Mouse (Mus musculus): Measurements from ENCODE around the gene Gm45844.
A peak's percentile ranks its signal among the peaks of the same experiment; 100 is the strongest.
"Not testable (repeated sequence)": the region's sequence is repeated elsewhere in the genome, so short reads cannot be mapped to it uniquely, and the experiment has no call there.

Gm45844 gene

DNA sequence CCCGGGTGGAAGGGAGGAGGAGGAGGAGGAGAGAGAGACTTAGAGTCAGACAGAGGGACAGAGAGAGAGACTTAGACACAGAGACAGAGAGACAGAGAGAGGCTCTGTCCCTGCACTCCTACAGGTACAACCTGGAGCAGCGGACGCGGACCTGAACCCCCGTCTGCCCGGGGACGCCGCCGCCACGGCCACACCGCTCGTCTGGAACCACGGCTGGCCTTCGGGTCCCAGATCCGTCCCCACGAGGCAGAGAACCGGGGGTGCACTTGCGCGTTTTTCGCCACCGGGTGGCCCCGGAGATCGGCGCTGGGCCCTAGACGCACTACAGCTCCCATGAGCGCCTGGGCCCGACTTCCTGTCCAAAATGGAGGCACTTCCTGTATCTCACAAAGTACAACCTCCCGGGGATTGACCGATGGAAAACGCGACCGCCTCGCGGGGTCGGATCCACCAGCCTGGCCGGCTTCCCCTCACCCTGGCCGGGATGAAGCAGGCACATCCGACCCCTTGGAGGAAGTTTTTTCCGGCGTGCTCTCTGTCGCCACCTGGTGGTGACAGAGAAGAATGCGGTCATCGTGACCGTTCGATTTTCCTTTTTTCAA, at the start of gene Gm45844:
Gene Gm45844, minus strand, starts transcription at position 324 of the 602 bp plus-strand sequence.
- peak; percentile 91 to 92 for DNase-seq (ENCODE audit: low spot score in 2 of 2)

DNA sequence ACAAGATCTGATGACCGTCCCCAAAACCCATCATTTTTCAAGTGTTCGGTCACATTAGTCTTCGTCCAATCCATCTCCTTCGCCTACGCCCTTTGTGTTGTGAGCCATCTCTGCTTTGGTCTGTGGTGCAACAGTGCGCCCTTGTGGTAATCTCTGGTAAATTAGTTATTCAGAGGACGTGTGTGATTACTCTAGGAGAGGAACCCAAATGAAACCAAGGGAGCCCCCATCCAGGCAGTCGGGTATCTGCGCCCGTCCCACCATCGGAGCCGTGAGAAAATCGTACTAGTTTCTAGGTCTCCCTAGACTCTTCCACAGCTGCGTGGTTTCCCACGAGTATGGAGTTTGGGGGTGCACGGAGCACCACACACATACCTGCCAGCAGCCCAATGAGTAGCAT, 17.5 kb upstream of the Gm45844 start:
- DNase-seq (ENCODE audit: low spot score in 2 of 2): peak; percentile 46 to 52

DNA sequence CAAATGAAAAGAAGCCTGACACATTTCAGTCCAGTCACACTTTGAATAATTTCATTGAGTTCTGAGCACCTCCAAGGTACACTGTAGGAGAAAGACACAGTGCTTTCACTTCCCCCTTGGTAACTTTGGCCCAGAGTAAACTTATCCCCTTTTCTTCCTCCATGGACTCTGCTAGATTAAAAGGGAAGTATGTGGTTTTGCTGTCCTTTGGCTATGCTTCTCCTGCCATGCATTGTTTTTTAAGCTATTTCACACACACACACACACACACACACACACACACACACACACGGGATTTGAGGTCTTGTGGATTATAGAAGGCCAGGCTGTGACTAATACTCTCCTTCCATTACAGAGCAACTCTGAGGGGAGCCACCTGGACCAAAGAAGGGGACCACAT, 3.3 kb upstream of the Gm45844 start:
- DNase-seq (ENCODE audit: low spot score in 2 of 2): no peak

DNA sequence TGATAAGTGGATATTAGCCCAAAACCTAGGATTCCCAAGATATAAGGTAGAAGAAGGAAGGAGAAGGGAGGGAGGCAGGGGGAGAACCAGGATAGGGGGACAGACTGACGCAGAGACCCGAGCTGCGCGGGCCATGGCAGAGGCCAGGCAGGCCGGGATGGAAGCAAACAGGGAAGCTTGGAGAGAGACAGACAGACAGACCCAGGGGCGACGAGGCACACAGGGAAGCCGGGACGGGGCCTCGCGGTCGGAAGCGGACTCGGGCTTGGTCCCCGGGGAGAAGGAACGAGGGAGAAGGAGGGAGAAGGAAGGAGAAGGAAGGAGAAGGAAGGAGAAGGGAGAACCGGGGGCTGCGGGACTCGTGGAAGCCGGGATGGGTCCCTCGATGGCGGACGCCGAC, 533 bp downstream of the Gm45844 start:
- DNase-seq (ENCODE audit: low spot score in 2 of 2): peak in 1 of 2 experiments; percentile 19

DNA sequence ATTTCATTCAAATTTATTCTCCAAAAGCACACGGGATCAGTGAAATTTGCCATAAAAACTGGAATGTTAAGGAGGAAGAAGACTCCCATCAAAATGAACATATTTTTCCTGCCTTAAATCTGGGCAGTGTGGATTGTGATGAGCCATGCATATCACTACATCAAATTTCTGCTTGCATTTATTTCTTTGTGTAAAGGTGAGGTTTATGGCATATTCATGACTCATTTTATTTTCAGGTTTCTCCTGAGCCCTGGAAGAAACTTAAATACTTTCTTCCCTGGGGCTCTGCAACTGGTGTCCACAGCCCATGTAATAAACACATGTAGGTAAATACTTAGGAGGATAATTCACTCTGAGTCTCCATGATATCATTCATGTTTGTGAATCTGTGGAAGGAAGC, 30.9 kb downstream of the Gm45844 start, which contains the start of gene Vmn2r29:
Gene Vmn2r29, minus strand, starts transcription at position 101 of the 400 bp plus-strand sequence.
- DNase-seq (ENCODE audit: low spot score in 2 of 2): not testable (repeated sequence)

DNA sequence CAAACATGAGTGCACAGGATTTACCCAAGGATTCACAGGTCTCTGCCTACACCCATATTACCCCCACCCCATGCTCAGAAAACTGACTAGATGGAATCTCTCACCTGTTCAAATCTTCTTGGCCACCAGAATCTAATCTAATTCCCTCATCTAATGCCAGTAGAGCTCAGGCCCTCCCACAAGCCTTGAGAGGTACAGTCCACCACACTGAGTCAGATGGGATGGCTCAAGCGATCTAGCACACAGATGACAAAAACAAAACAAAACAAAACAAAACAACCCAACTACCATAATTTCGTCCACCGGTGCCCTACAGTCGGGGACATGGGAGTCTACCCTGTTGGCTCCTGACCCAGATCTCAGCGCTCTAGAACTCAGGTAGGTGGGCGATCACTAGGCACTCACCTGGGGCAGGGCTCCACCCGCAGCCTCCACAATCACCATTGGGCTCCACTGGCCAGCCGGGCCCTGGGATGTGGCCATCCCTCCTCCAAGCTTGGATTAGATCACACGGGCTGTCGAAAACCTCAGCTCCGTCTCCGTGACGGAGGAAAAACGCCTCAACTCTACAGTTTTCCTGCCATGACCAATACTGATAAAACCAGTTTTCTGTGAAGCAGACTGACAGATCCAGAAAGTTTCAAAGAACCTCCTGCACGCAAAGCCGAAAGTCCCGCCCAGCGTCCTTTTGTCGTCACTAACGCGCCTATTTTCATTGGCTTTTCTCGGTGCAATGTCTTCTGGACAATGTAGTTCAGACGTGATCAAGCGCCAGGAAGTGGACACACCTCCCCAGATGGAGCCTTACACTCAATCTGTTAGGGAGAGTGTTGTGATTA, 68.6 kb downstream of the Gm45844 start, which contains the start of gene Zfp772:
Gene Zfp772, minus strand, starts transcription at position 686 of the 839 bp plus-strand sequence.
- peak in 1 of 2 experiments; percentile 31 for DNase-seq (ENCODE audit: low spot score in 2 of 2)

DNA sequence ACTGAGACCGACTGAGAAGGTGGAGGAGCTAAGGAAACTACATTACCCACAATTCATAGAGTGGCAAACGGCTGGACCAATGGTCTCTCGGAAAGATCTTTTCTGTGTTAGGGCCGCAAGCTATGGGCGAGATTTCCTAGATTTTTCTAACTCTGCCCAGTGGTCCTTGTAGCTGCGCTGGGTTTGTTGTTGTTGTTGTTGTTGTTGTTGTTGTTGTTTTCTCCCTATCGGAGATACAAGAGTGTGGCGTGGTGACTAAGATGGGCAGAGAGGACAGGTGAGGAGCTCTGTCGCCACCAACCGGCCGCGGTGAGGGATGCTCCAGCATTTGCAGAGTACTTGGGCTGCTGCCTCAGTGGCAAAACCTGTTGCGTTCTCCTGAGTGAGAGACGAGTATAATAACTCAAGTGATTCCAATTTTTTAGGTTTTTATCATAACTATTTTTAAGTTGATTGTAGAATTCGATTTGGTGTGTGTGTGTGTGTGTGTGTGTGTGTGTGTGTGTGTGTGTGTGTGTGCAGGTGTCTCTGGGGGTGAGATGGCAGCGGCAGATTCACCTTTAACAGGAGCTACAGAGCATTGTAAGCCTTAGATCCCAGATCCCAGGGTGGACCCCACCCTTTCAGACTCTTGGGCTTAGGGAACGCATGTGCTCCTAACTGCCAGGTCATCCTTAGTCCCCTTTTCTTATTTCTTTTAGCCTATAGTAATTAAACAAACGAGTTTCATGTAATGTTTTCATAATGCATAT, 89.7 kb downstream of the Gm45844 start:
- peak; percentile 45 to 73 for DNase-seq (ENCODE audit: low spot score in 2 of 2)

DNA sequence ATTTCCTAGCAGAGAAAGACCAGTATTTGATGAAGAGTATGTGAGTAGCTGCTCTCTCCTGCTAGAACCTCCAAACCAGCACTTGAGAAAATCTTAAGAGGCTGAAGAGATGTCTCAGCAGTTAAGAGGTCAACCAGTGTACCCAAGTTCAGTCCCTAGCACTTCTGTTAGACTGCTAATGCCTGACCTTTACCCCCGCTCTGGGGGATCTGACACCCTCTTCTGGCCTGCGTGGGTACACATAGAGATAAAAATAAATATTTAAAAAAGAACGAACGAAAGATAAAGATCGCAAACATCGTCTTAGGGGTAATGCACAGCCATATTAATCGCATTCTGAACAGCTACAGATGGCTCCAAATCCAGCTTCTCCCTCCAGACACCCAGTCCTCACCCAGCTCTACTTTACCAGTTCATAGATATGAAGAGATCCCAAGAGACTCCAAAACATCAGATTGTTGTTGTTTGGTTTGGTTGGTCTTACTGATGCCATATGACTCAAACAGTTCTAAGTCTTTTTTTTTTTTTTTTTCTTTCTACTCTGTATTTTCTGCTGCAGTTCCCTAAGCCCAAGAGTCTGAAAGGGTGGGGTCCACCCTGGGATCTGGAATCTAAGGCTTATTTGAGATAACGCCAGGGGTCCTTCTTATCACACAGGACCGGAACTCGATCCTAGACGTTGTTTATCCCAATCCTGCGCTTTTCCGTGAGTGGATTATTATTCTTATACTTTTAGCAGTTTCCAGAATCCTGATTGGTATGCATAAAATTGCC, 90.5 kb downstream of the Gm45844 start:
- DNase-seq (ENCODE audit: low spot score in 2 of 2): no peak

DNA sequence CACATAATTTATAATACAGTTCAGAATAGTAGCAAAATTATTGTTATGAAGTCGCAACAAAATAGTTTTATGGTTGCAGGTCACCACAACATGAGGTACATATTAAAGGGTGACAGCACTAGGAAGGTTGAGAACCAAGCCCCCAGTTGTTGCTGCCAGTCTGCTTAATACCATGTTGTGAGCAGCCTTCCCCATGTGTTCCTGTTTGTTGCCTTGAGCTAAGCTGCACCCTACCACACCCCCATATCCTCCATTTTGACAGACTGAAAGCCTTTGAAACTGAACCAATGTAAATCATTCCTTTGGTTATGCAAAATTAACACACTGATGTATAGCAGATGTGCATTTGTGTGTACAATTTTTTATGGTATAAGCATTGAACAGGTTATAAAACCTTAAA, 92.2 kb downstream of the Gm45844 start:
- DNase-seq (ENCODE audit: low spot score in 2 of 2): no peak

DNA sequence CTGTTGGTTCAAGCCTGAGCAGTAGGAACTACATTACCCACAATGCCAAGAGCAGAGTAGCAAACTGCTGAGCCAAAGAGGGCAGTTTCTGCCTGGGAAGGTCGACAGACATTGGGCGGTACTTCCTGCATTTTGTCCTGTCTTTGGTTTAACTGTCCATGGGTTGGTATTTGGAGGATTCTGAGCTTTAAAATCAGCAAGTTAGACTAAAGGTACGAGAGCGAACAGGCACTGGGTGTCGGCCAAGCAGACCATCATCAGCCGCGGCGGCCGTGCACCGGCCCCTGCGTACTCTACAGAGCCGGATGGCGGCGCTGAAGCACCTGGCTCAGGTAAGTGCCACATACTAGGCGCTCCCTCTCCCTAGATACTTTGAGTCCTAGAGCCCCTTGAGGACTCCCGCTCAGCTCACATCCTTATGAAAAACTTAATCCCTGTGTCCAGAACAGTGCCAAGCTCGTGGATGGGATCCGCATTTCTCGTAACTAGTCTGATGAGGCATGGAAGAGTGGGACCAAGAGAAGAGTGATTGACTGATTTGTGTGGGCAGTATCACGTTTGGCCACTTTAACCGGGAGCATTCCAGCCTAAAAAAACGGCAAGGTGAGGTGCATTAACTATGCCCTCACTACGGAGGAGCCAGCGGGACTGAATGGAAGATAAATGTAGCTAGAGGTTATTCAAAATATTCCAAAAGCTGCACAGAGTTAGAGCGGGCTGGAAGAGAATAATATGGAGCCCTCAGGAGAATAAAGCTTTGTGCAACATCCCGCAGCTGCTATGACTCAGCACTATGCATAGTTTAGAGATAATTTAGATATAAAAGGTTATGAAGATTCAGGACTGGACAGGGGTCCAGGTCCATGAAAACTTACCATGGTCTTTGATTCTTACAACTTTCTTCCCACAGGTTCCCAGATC, 106.6 kb downstream of the Gm45844 start, which contains the start of gene Zfp418:
Gene Zfp418, plus strand, starts transcription at position 104 of the 921 bp plus-strand sequence.
- DNase-seq (ENCODE audit: low spot score in 2 of 2): peak; percentile 35 to 62

Measured in frontal cortex, postnatal 10 days (tissue).